Mouse (Mus musculus) small intestine, adult 2 months (tissue): ENCODE results near the gene Cyp27b1. TPM values are rescaled to one million over a fixed set of nuclear protein-coding genes. Genes with fewer than 3 reads are reported as not detected.

ENCODE experiments used
- H3K27ac ChIP-seq: fragments of 200-500 bp; 2 replicates; pipeline ENCODE4 v1.5.1; 2012; ENCODE audit warnings: low read depth, low read length, control low read depth, inconsistent platforms; ENCODE audit not compliant: insufficient read depth
- H3K27me3 ChIP-seq: fragments of 200-500 bp; 2 replicates; pipeline ENCODE4 v1.6.1; 2012; ENCODE audit warnings: mild to moderate bottlenecking, moderate library complexity, low read length, inconsistent platforms; ENCODE audit not compliant: control insufficient read depth, insufficient read depth
- H3K36me3 ChIP-seq: fragments of 200-500 bp; 2 replicates; pipeline ENCODE4 v1.6.1; 2012; ENCODE audit warnings: mild to moderate bottlenecking, low read length, control low read depth, inconsistent platforms; ENCODE audit not compliant: control insufficient read depth, insufficient read depth
- H3K4me1 ChIP-seq: fragments of 200-500 bp; 2 replicates; pipeline ENCODE4 v1.6.1; 2012; ENCODE audit warnings: low read length, inconsistent platforms, mixed read lengths; ENCODE audit not compliant: control insufficient read depth, insufficient read depth, insufficient read length
- H3K4me3 ChIP-seq: fragments of 200-500 bp; 2 replicates; pipeline ENCODE4 v1.5.1; 2012; ENCODE audit warnings: low read depth, mild to moderate bottlenecking, control low read depth, inconsistent platforms, low read length, moderate library complexity
- CTCF ChIP-seq: fragments of 200-500 bp; IDR thresholded peaks from 2 replicates; pipeline ENCODE4 v1.5.1; 2012; ENCODE audit warnings: low read depth, mild to moderate bottlenecking, control low read depth, inconsistent platforms, low read length, moderate library complexity, mixed read lengths; ENCODE audit not compliant: insufficient replicate concordance, insufficient read length; ENCODE audit errors: extremely low read depth
- POLR2A ChIP-seq: fragments of 200-500 bp; IDR thresholded peaks from 2 replicates; pipeline ENCODE4 v1.6.1; 2012; ENCODE audit warnings: low read depth, mild to moderate bottlenecking, control low read depth, inconsistent platforms, low read length, moderate library complexity
- WGBS: fragments of 180-500 bp; shearing (Covaris S2); methylation state at CpG from one replicate; pipeline ENCODE4 v1.1.7; 2018; 5-methylcytosine and 5-hydroxymethylcytosine counted together
- polyA plus RNA-seq: library from polyadenylated mRNA; depleted of rRNA; stranded (reverse); fragments of >200 nt; gene quantifications from 2 replicates; pipeline ENCODE4 v1.2.3, GENCODE M21; 2012

The Cyp27b1 gene
- polyA plus RNA-seq, 1 experiment: 0.22 TPM

GRCm38 (mm10) chr10:127091507-127092396 lies 43.7 kb downstream of the Cyp27b1 start:
- Histone ChIP-seq H3K36me3 (peaks cover 15% of the 10 kb centered on the region), H3K4me3 (peak overlapping the region; percentile 32), H3K27me3 (peaks cover 15% of the 10 kb centered on the region), H3K4me1 (peaks cover 13% of the 10 kb centered on the region), H3K27ac (no peak overlapping the region)
- WGBS: 16% methylated on average over 51 of the region's 51 CpGs
- TF ChIP-seq CTCF: no peak
- TF ChIP-seq POLR2A: no peak

GRCm38 (mm10) chr10:127092742-127093141 lies 44.7 kb downstream of the Cyp27b1 start:
- 39% methylated on average over 4 of the region's 4 CpGs for WGBS
- peaks cover 15% of the 10 kb centered on the region for H3K27me3 ChIP-seq

GRCm38 (mm10) chr10:127094382-127094802 lies 46.3 kb downstream of the Cyp27b1 start:
- 12% methylated on average over 7 of the region's 7 CpGs for WGBS
- Histone ChIP-seq H3K36me3 (peaks cover 40% of the 10 kb centered on the region), H3K4me1 (peaks cover 13% of the 10 kb centered on the region), H3K27ac (no peak overlapping the region), H3K27me3 (peaks cover 15% of the 10 kb centered on the region), H3K4me3 (no peak overlapping the region)
- TF ChIP-seq CTCF: no peak
- TF ChIP-seq POLR2A: no peak

More at GRCm38 (mm10) chr10:127092742-127093141, 44.7 kb downstream of the Cyp27b1 start:
- H3K36me3 ChIP-seq: peaks cover 23% of the 10 kb centered on the region
- H3K4me1 ChIP-seq: peaks cover 13% of the 10 kb centered on the region
- no peak overlapping the region for H3K4me3 ChIP-seq
- no peak for TF ChIP-seq POLR2A
- TF ChIP-seq CTCF: no peak
- no peak overlapping the region for H3K27ac ChIP-seq

GRCm38 (mm10) chr10:127098514-127098913 lies 50.5 kb downstream of the Cyp27b1 start:
- Histone ChIP-seq H3K36me3 (peaks cover 48% of the 10 kb centered on the region), H3K4me1 (no peaks in the 10 kb centered on the region), H3K4me3 (no peak overlapping the region), H3K27me3 (no peaks in the 10 kb centered on the region), H3K27ac (no peak overlapping the region)
- TF ChIP-seq POLR2A (no peak), CTCF (no peak)
- 89% methylated on average over 20 of the region's 20 CpGs for WGBS

GRCm38 (mm10) chr10:127099191-127099590 lies 51.1 kb downstream of the Cyp27b1 start:
- no peaks in the 10 kb centered on the region for H3K27me3 ChIP-seq
- WGBS: 87% methylated on average over 10 of the region's 10 CpGs
- TF ChIP-seq CTCF (no peak), POLR2A (no peak)
- H3K4me3 ChIP-seq: no peak overlapping the region
- no peak overlapping the region for H3K27ac ChIP-seq
- no peaks in the 10 kb centered on the region for H3K4me1 ChIP-seq
- peaks cover 48% of the 10 kb centered on the region for H3K36me3 ChIP-seq

GRCm38 (mm10) chr10:127099868-127100267 lies 51.8 kb downstream of the Cyp27b1 start:
- TF ChIP-seq POLR2A (no peak), CTCF (no peak)
- Histone ChIP-seq H3K36me3 (peaks cover 48% of the 10 kb centered on the region), H3K27me3 (no peaks in the 10 kb centered on the region), H3K4me1 (no peaks in the 10 kb centered on the region), H3K4me3 (no peak overlapping the region), H3K27ac (no peak overlapping the region)
- 89% methylated on average over 15 of the region's 15 CpGs for WGBS

GRCm38 (mm10) chr10:127100414-127100813 lies 52.4 kb downstream of the Cyp27b1 start:
- Histone ChIP-seq H3K4me3 (no peak overlapping the region), H3K36me3 (peaks cover 45% of the 10 kb centered on the region), H3K27me3 (no peaks in the 10 kb centered on the region), H3K4me1 (no peaks in the 10 kb centered on the region), H3K27ac (no peak overlapping the region)
- no peak for TF ChIP-seq CTCF
- no peak for TF ChIP-seq POLR2A
- WGBS: 79% methylated on average over 8 of the region's 8 CpGs
